Mouse (Mus musculus) heart, adult 9 months (tissue): ENCODE data around the gene Gm21885.
"Not testable (repeated sequence)": the region's sequence is repeated elsewhere in the genome, so short reads cannot be mapped to it uniquely, and the experiment has no call there.

Experiments
- DNase-seq, 2 experiments: peaks; one replicate each; pipeline ENCODE4 v3.0.0; 2022; ENCODE audit warnings: low spot score in 2 of 2

Gene Gm21885

GRCm38 (mm10) chr11:94281199-94282181 lies at the start of gene Gm21885:
Gene Gm21885 (plus strand): TSS chr11:94281873.
- peak; percentile 16 to 48 for DNase-seq

GRCm38 (mm10) chr11:94233405-94233804 lies 48.3 kb upstream of the Gm21885 start:
- DNase-seq = peak; percentile 61 to 63

GRCm38 (mm10) chr11:94234380-94234779 lies 47.3 kb upstream of the Gm21885 start:
- DNase-seq = no peak

GRCm38 (mm10) chr11:94234857-94235256 lies 46.8 kb upstream of the Gm21885 start:
- DNase-seq = no peak

GRCm38 (mm10) chr11:94236074-94236473 lies 45.6 kb upstream of the Gm21885 start:
- DNase-seq = peak; percentile 75 to 81

- DNase-seq = no peak
These were observed 42.9 kb upstream of the Gm21885 start for GRCm38 (mm10) chr11:94238786-94239185.

- DNase-seq = no peak
These were observed 42.0 kb upstream of the Gm21885 start for GRCm38 (mm10) chr11:94239706-94240105.

- DNase-seq = no peak
These were observed 38.8 kb upstream of the Gm21885 start for GRCm38 (mm10) chr11:94242760-94243421.

- no peak for DNase-seq
These were observed 38.1 kb upstream of the Gm21885 start for GRCm38 (mm10) chr11:94243422-94244180.

- DNase-seq = no peak
These were observed 37.3 kb upstream of the Gm21885 start for GRCm38 (mm10) chr11:94244385-94244784.

GRCm38 (mm10) chr11:94245955-94246788 lies 35.5 kb upstream of the Gm21885 start, which contains the start of gene Wfikkn2:
Gene Wfikkn2 (minus strand): TSS chr11:94246005.
- DNase-seq = no peak

- no peak for DNase-seq
These were observed 34.9 kb upstream of the Gm21885 start for GRCm38 (mm10) chr11:94246789-94247061.

GRCm38 (mm10) chr11:94253156-94253555 lies 28.5 kb upstream of the Gm21885 start:
- no peak for DNase-seq

- DNase-seq = no peak
These were observed 28.0 kb upstream of the Gm21885 start for GRCm38 (mm10) chr11:94253691-94254090.

GRCm38 (mm10) chr11:94255733-94256132 lies 25.9 kb upstream of the Gm21885 start:
- DNase-seq = no peak

GRCm38 (mm10) chr11:94257987-94258386 lies 23.7 kb upstream of the Gm21885 start:
- DNase-seq = no peak

- no peak for DNase-seq
These were observed 21.9 kb upstream of the Gm21885 start for GRCm38 (mm10) chr11:94259814-94260213.

GRCm38 (mm10) chr11:94261585-94262370 lies 19.9 kb upstream of the Gm21885 start:
- DNase-seq = no peak

GRCm38 (mm10) chr11:94265134-94265785 lies 16.4 kb upstream of the Gm21885 start:
- DNase-seq = peak; percentile 25 to 48

GRCm38 (mm10) chr11:94266155-94266554 lies 15.5 kb upstream of the Gm21885 start:
- not testable (repeated sequence) for DNase-seq
